Comparison of ENCODE assay signal across 9 mouse cellular contexts in the genomic region with DNA sequence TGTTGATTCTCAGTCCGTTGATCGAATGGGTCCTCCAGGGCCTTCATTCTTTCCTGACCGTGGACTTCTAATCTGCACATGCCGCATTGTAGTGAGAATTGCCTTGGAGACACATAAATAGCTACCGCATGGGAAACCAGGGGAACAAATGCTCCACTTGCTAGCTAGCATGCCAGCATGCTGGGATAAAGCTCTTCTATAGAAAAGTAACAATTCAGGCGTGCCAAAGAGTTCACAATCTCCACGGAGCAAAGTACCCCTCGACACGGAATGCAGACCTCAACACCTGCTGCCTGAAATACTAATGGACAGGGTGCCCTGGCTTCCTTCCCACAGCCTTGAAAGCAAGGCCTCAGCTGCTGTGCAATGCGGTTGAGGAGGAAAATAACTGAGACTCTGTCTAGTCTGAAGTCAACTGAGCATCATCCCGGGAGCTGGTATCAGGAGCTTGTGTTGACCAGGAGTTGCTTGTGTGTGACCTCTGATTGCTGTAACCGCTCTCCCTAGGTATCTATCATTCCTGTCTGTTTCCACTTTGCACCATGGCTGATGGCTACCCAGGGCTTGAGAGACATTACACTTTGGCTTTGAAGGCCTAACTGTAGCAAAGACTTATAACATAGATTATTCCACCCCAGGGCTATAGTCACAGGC.
DNase-seq lines count a peak whose midpoint lies in the region; ATAC-seq lines count a peak whose summit lies in the region.
"Had no signal": no experiment of that assay in that cellular context is flagged by ENCODE, and none has a peak within 500 bp of the region (broad histone marks: within the 10 kb centered on the region; RNA-seq: fewer than 3 reads in every experiment).

No protein-coding gene starts in this region.

- no peak; the same call in 1 of the 2 replicates for ATAC-seq in heart, embryonic 16.5 days (replicated peaks; ENCODE audit: extremely low read depth, insufficient read depth, low FRiP score)
- ATAC-seq in forebrain, embryonic 14.5 days = peak; percentile 88

- peaks cover 3% of the 10 kb centered on the region; the same call in 1 of the 2 replicates for H3K4me1 ChIP-seq in heart, embryonic 16.5 days (ENCODE audit: control insufficient read depth, insufficient read depth, low read length)
- peaks cover 17% of the 10 kb centered on the region for H3K4me1 ChIP-seq in forebrain, embryonic 14.5 days (ENCODE audit: control insufficient read depth, insufficient read depth, low read length)
- H3K4me1 ChIP-seq: embryonic facial prominence, embryonic 12.5 days had no signal

- no peak overlapping the region for H3K4me2 ChIP-seq in heart, embryonic 16.5 days (ENCODE audit: low read depth, low read length)
- no peak overlapping the region for H3K4me2 ChIP-seq in forebrain, embryonic 14.5 days (ENCODE audit: low read length)
- H3K4me2 ChIP-seq: embryonic facial prominence, embryonic 12.5 days had no signal

- no peaks in the 10 kb centered on the region for H3K9me3 ChIP-seq in heart, embryonic 16.5 days (replicated peaks; ENCODE audit: control insufficient read depth, low read length)
- no peaks in the 10 kb centered on the region for H3K9me3 ChIP-seq in forebrain, embryonic 14.5 days (replicated peaks; ENCODE audit: control insufficient read depth, low read length)
- H3K9me3 ChIP-seq: embryonic facial prominence, embryonic 12.5 days had no signal

- no peak for DNase-seq in heart, postnatal 4 days
- peak; percentile 92 for DNase-seq in forebrain, embryonic 14.5 days (ENCODE audit: low spot score)
- peak; percentile 35 to 51 for DNase-seq in left cerebral cortex, adult 9 months (ENCODE audit: low spot score in 2 of 2)
- DNase-seq in right cerebral cortex, postnatal 10 days (ENCODE audit: low spot score in 2 of 2) = peak; percentile 85 to 87
- no peak for DNase-seq in B cell, adult 2 months
- DNase-seq in lung, postnatal 4 days = no peak
- DNase-seq in spleen, postnatal 14 days (ENCODE audit: low spot score in 2 of 2) = no peak

- no peaks in the 10 kb centered on the region for H3K27me3 ChIP-seq in heart, embryonic 16.5 days (ENCODE audit: control insufficient read depth, insufficient read depth, low read length)
- H3K27me3 ChIP-seq in forebrain, embryonic 14.5 days (replicated peaks; ENCODE audit: control insufficient read depth, insufficient read depth, low read length) = no peaks in the 10 kb centered on the region
- H3K27me3 ChIP-seq: embryonic facial prominence, embryonic 12.5 days had no signal

- H3K36me3 ChIP-seq in heart, embryonic 16.5 days (ENCODE audit: control insufficient read depth, insufficient read depth) = no peaks in the 10 kb centered on the region
- no peaks in the 10 kb centered on the region for H3K36me3 ChIP-seq in forebrain, embryonic 14.5 days (ENCODE audit: control insufficient read depth, insufficient read depth, low read length)
- H3K36me3 ChIP-seq: embryonic facial prominence, embryonic 12.5 days had no signal

- no peak overlapping the region for H3K4me3 ChIP-seq in heart, embryonic 16.5 days (ENCODE audit: low read length)
- no peak overlapping the region for H3K4me3 ChIP-seq in forebrain, embryonic 14.5 days (ENCODE audit: low read depth, low read length)
- H3K4me3 ChIP-seq: embryonic facial prominence, embryonic 12.5 days had no signal

- no peak overlapping the region for H3K9ac ChIP-seq in heart, embryonic 16.5 days (ENCODE audit: low read length)
- no peak overlapping the region for H3K9ac ChIP-seq in forebrain, embryonic 14.5 days (ENCODE audit: low read length)
- H3K9ac ChIP-seq: embryonic facial prominence, embryonic 12.5 days had no signal

- 47% methylated on average over 12 of the region's 12 CpGs for WGBS in heart, embryonic 16.5 days
- WGBS in forebrain, embryonic 14.5 days = 12% methylated on average over 12 of the region's 12 CpGs

- peak overlapping the region; percentile 9 for H3K27ac ChIP-seq in heart, embryonic 16.5 days (ENCODE audit: low read length)
- H3K27ac ChIP-seq in forebrain, embryonic 14.5 days (ENCODE audit: low read depth, low read length) = peak overlapping the region; percentile 62
- H3K27ac ChIP-seq: embryonic facial prominence, embryonic 12.5 days had no signal

Comparison
In these comparisons a context has a peak if more than half of its experiments do, and no peak if none do; other contexts are left out.
1. DNase-seq: peak in forebrain, embryonic 14.5 days (single experiment), left cerebral cortex, adult 9 months (2 of 2) and right cerebral cortex, postnatal 10 days (2 of 2); none in heart, postnatal 4 days (single experiment), B cell, adult 2 months (0 of 2), lung, postnatal 4 days (0 of 2) and spleen, postnatal 14 days (0 of 2).